Mouse (Mus musculus): ENCODE measurements at regions not wholly inside any gene's neighbourhood (a gene's known extent, or its start where the extent isn't known, plus 50 kb on each side); places are given as distances from the start of the nearest gene placed in this dataset.
"Not testable (repeated sequence)": the region's sequence is repeated elsewhere in the genome, so short reads cannot be mapped to it uniquely, and the experiment has no call there.

GRCm38 (mm10) chr13:5548768-5549167 lies 312.5 kb upstream of the Klf6 start:
- no peak for DNase-seq

- no peak for DNase-seq
Measured at GRCm38 (mm10) chr13:5549175-5549574, 312.1 kb upstream of the Klf6 start.

GRCm38 (mm10) chr13:5549747-5550146 lies 311.5 kb upstream of the Klf6 start:
- no peak for DNase-seq

- no peak for DNase-seq
Measured at GRCm38 (mm10) chr13:5550354-5550753, 310.9 kb upstream of the Klf6 start.

GRCm38 (mm10) chr13:5551131-5551530 lies 310.2 kb upstream of the Klf6 start:
- no peak for DNase-seq

- DNase-seq: no peak
Measured at GRCm38 (mm10) chr13:5553461-5553860, 307.8 kb upstream of the Klf6 start.

GRCm38 (mm10) chr13:5558095-5558494 lies 303.2 kb upstream of the Klf6 start:
- no peak for DNase-seq

- no peak for DNase-seq
Measured at GRCm38 (mm10) chr13:5566479-5566878, 294.8 kb upstream of the Klf6 start.

- no peak for DNase-seq
Measured at GRCm38 (mm10) chr13:5566896-5567295, 294.4 kb upstream of the Klf6 start.

GRCm38 (mm10) chr13:5569579-5569978 lies 291.7 kb upstream of the Klf6 start:
- DNase-seq: no peak

- no peak for DNase-seq
Measured at GRCm38 (mm10) chr13:5570386-5570785, 290.9 kb upstream of the Klf6 start.

GRCm38 (mm10) chr13:5576568-5576967 lies 284.7 kb upstream of the Klf6 start:
- DNase-seq: no peak

- not testable (repeated sequence) for DNase-seq
Measured at GRCm38 (mm10) chr13:5583681-5584080, 277.6 kb upstream of the Klf6 start.

GRCm38 (mm10) chr13:5587196-5587595 lies 274.1 kb upstream of the Klf6 start:
- DNase-seq: no peak

- no peak for DNase-seq
Measured at GRCm38 (mm10) chr13:5591286-5591685, 270.0 kb upstream of the Klf6 start.

GRCm38 (mm10) chr13:5591837-5592555 lies 269.3 kb upstream of the Klf6 start:
- DNase-seq: no peak

- no peak for DNase-seq
Measured at GRCm38 (mm10) chr13:5592556-5593061, 268.7 kb upstream of the Klf6 start.

GRCm38 (mm10) chr13:5601648-5602047 lies 259.6 kb upstream of the Klf6 start:
- DNase-seq: no peak

GRCm38 (mm10) chr13:5603905-5604596 lies 257.2 kb upstream of the Klf6 start:
- DNase-seq: no peak

- no peak for DNase-seq
Measured at GRCm38 (mm10) chr13:5605418-5605817, 255.9 kb upstream of the Klf6 start.

- no peak for DNase-seq
Measured at GRCm38 (mm10) chr13:5607462-5607861, 253.8 kb upstream of the Klf6 start.

GRCm38 (mm10) chr13:5614186-5614737 lies 247.0 kb upstream of the Klf6 start:
- DNase-seq: no peak

- no peak for DNase-seq
Measured at GRCm38 (mm10) chr13:5614833-5615232, 246.4 kb upstream of the Klf6 start.

GRCm38 (mm10) chr13:5615327-5615726 lies 246.0 kb upstream of the Klf6 start:
- DNase-seq: no peak

All from thymus, postnatal 14 days (tissue).